Mouse (Mus musculus) spleen, adult 2 months (tissue): ENCODE measurements around the gene Hmgb3. TPM values are rescaled to one million over a fixed set of nuclear protein-coding genes. Genes with fewer than 3 reads are reported as not detected.

Source experiments
- DNase-seq, 2 experiments: peaks; one replicate each; pipeline versions ENCODE4 v3.0.0 to v3.0.0-alpha.2; 2012 to 2021; ENCODE audit warnings: low spot score in 2 of 2, low read depth in 1 of 2
- H3K27ac ChIP-seq: fragments of 200-500 bp; 2 replicates; pipeline ENCODE4 v1.5.1; 2012; ENCODE audit warnings: low read length, inconsistent platforms; ENCODE audit not compliant: insufficient read depth
- H3K27me3 ChIP-seq: fragments of 200-500 bp; 2 replicates; pipeline ENCODE4 v1.6.1; 2012; ENCODE audit warnings: mild to moderate bottlenecking, moderate library complexity, low read length, inconsistent platforms; ENCODE audit not compliant: control insufficient read depth, insufficient read depth
- H3K36me3 ChIP-seq: fragments of 200-500 bp; 2 replicates; pipeline ENCODE4 v1.6.1; 2012; ENCODE audit warnings: mild to moderate bottlenecking, low read length, inconsistent platforms; ENCODE audit not compliant: control insufficient read depth, insufficient read depth
- H3K4me1 ChIP-seq: fragments of 200-500 bp; 2 replicates; pipeline ENCODE4 v1.6.1; 2011; ENCODE audit warnings: inconsistent platforms; ENCODE audit not compliant: control insufficient read depth, insufficient read depth, insufficient read length
- H3K4me3 ChIP-seq: fragments of 200-500 bp; 2 replicates; pipeline ENCODE4 v1.5.1; 2011; ENCODE audit warnings: mild to moderate bottlenecking, inconsistent platforms; ENCODE audit not compliant: insufficient read depth, insufficient read length; ENCODE audit errors: extremely low read depth
- CTCF ChIP-seq: fragments of 200-500 bp; IDR thresholded peaks from 2 replicates; pipeline ENCODE4 v1.5.1; 2011; ENCODE audit warnings: mild to moderate bottlenecking, inconsistent platforms; ENCODE audit not compliant: insufficient read depth, insufficient read length, insufficient replicate concordance; ENCODE audit errors: extremely low read depth
- POLR2A ChIP-seq: fragments of 200-500 bp; IDR thresholded peaks from 2 replicates; pipeline ENCODE4 v1.6.1; 2011; ENCODE audit warnings: low read depth, low read length, inconsistent platforms
- WGBS: fragments of 180-500 bp; shearing (Covaris S2); methylation state at CpG from one replicate; pipeline ENCODE4 v1.1.7; 2018; 5-methylcytosine and 5-hydroxymethylcytosine counted together
- polyA plus RNA-seq: library from polyadenylated mRNA; depleted of rRNA; stranded (reverse); fragments of >200 nt; gene quantifications from 2 replicates; pipeline ENCODE4 v1.2.3, GENCODE M21; 2012; rRNA removed

Hmgb3 gene
- polyA plus RNA-seq, 1 experiment = 6.2 TPM

DNA sequence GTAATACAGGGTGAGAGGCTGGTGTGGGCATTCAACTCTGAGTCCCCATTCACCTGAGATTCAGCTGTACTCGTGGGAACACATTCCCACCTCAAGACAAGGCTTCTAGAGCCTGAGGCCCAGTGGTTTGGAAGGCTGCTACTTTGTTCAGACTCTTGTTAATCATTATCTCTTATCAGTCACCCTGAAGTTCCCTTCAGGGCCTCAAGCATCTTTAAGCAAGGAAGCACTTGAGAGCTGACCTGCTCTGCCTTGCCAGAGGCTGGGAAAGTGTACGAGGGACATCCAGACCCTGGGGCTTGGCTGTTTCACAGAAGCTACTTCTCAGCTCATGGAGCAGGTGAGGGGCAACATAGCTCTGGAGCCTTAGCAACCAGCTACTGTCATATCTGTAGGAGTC lies 19.8 kb downstream of the Hmgb3 start:
- no peaks in the 10 kb centered on the region for H3K27me3 ChIP-seq
- H3K36me3 ChIP-seq = no peaks in the 10 kb centered on the region
- no peaks in the 10 kb centered on the region for H3K4me1 ChIP-seq
- H3K4me3 ChIP-seq = no peak overlapping the region
- no peak for DNase-seq
- H3K27ac ChIP-seq = no peak overlapping the region
- no peak for TF ChIP-seq CTCF
- no peak for TF ChIP-seq POLR2A
- WGBS = 70% methylated on average over 2 of the region's 2 CpGs

DNA sequence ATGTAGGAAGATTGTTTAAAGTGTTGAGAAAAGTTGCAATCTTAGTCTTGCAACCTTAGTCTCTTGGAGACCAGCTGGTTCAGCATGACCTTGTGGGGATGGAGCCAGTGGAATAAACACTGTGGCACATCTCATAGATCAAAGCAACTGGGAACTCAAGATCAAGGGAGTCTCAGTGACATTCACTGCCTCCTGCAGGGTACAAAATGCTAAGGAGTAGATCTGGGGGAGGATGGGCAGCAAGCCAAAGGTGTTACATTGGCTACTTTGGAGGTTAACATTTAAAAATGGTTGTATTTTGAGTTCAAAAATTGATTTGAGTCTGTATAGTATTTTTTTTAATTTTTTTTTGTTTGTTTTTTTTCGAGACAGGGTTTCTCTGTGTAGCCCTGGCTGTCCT lies 33.5 kb downstream of the Hmgb3 start:
- TF ChIP-seq CTCF (no peak), POLR2A (no peak)
- Histone ChIP-seq H3K27me3 (no peaks in the 10 kb centered on the region), H3K27ac (no peak overlapping the region), H3K4me3 (no peak overlapping the region), H3K4me1 (no peaks in the 10 kb centered on the region), H3K36me3 (no peaks in the 10 kb centered on the region)
- DNase-seq = no peak
- WGBS = 73% methylated on average over 1 of the region's 1 CpGs

DNA sequence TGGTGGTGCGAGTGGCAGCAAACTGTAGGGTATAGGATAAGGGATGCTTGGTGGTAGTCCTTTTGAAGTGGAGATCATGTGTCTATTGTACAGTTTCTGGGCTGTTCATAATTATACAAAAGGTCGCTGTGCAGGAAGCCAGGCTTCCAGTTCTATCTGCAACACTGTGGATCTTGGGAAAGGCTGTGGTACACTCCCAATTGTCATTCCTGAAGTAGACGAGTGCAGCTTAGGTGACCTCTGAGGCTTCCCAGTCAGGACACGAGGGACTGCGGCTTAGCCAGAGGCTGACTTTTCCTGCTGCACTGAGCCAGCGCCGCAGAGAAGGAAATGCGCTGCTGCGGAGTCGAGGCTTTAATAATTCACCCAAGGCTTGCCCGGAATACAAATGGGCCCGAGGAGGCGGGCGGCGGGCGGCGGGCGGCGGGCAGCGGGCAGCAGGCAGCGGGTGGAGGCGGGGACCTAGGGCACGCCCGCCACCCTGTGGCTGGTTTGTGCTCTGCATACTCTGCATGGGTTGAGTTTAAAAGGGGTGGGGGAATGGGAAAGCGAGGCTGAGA lies 45.4 kb downstream of the Hmgb3 start:
- no peaks in the 10 kb centered on the region for H3K36me3 ChIP-seq
- H3K4me3 ChIP-seq = no peak overlapping the region
- peaks cover 2% of the 10 kb centered on the region; the same call in 1 of the 2 replicates for H3K27me3 ChIP-seq
- WGBS = 23% methylated on average over 24 of the region's 25 CpGs
- DNase-seq = peak in 1 of 2 experiments; percentile 36
- H3K4me1 ChIP-seq = no peaks in the 10 kb centered on the region
- no peak overlapping the region for H3K27ac ChIP-seq
- peak; percentile 64 for TF ChIP-seq CTCF
- no peak for TF ChIP-seq POLR2A

Other genes starting within 250 kb of the Hmgb3 start
- gene Mtmr1, start 191.2 kb upstream of the Hmgb3 start, polyA plus RNA-seq = 7.9 and 8.8 TPM in 2 replicates
- gene Cd99l2, start 63.1 kb upstream of the Hmgb3 start, polyA plus RNA-seq = 3.6 and 3.8 TPM in 2 replicates
- not detected in 2 replicates for gene Gpr50, start 107.7 kb downstream of the Hmgb3 start, polyA plus RNA-seq